Mouse (Mus musculus) A20 (cell line): Measurements from ENCODE around the gene Pdxdc1.
"Not testable (repeated sequence)": the region's sequence is repeated elsewhere in the genome, so short reads cannot be mapped to it uniquely, and the experiment has no call there.

Experiments used
- DNase-seq: peaks from one replicate; pipeline ENCODE4 v3.0.0-alpha.2; 2011; ENCODE audit warnings: low read depth, low spot score

Pdxdc1 gene

GRCm38 (mm10) chr16:13818560-13819393 lies 84.2 kb downstream of the Pdxdc1 start, which contains the start of gene Ntan1:
TSS of gene Ntan1 (plus strand) at chr16:13818845.
- DNase-seq = peak; percentile 97

- no peak for DNase-seq
These were observed 89.7 kb downstream of the Pdxdc1 start for GRCm38 (mm10) chr16:13813200-13813599.

- no peak for DNase-seq
These were observed 90.8 kb downstream of the Pdxdc1 start for GRCm38 (mm10) chr16:13812152-13812551.

GRCm38 (mm10) chr16:13808410-13808809 lies 94.5 kb downstream of the Pdxdc1 start:
- no peak for DNase-seq

- DNase-seq = no peak
These were observed 95.3 kb downstream of the Pdxdc1 start for GRCm38 (mm10) chr16:13807616-13808015.

GRCm38 (mm10) chr16:13804666-13805065 lies 98.3 kb downstream of the Pdxdc1 start:
- no peak for DNase-seq

- no peak for DNase-seq
These were observed 101.7 kb downstream of the Pdxdc1 start for GRCm38 (mm10) chr16:13801231-13801630.

- peak; percentile 38 for DNase-seq
These were observed 106.2 kb downstream of the Pdxdc1 start for GRCm38 (mm10) chr16:13796746-13797175.

- DNase-seq = not testable (repeated sequence)
These were observed 109.5 kb downstream of the Pdxdc1 start for GRCm38 (mm10) chr16:13793441-13793840.

GRCm38 (mm10) chr16:13785932-13786331 lies 117.0 kb downstream of the Pdxdc1 start:
- DNase-seq = no peak
